Mouse (Mus musculus): Measurements from ENCODE around the gene Pfkfb2. TPM values are rescaled to one million over a fixed set of nuclear protein-coding genes. Genes with fewer than 3 reads are reported as not detected.

The Pfkfb2 gene
- total RNA-seq, 1 experiment, result 10.0 TPM

DNA sequence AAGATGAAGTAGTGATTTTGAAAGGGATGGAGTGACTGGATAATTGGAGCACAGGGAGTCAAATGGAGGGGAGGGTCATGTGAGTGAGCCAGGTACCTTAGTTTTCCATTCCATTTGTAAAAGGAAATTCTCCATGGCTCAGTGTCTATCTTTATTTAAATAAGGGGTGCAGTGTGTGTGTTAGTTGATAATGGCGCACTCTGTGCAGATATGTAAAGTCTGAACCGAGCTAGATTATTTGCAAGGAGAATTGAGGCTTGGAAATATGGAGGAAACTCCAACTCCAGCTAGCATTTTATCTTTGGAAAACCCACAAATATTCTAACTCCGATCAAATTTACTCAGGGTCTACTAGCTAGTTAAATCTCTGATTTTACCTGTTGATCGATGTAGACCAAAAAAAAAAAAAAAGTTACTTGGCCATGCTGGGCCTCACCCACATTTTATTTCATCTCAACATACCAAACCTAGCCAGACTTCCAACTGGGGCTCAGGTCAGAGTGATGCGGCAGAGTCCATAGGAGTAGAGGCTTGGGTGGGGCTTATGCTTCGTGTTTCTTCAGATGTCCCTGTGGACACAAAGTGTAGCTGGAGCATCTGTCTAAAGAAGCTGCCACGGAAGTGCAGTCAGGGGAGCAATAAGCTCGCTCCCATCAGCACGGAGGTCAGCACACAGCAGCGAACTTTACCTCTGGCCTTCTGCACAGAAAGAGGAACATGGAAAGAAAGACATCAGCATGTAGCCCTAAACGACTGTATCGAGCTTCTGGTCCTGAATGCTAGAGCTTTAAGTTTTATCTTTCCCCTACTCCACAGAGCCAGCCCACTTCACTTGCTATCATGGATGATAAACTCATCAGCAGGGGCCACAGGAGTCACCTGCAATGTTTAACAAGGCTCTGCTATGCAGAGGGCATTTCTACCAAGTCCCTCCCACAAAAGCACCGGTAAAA is 3.9 kb upstream of the Pfkfb2 start:
- Histone ChIP-seq H3K4me3 (ENCODE audit: insufficient read depth in 1 of 2, low read depth in 1 of 2, low read length in 2 of 2, poor library complexity in 1 of 2, severe bottlenecking in 1 of 2) (no peak overlapping the region), H3K27ac (ENCODE audit: insufficient read depth, low read depth, low read length, poor library complexity, severe bottlenecking) (no peak overlapping the region), H3K4me1 (ENCODE audit: control insufficient read depth in 2 of 2, insufficient read depth in 2 of 2, low read length in 2 of 2, poor library complexity in 1 of 2) (peaks cover 0 to 2% of the 10 kb centered on the region in 2 experiments; a peak in 1 of 4 replicates), H3K9ac (ENCODE audit: insufficient read depth, low read depth, low read length, poor library complexity, severe bottlenecking) (no peak overlapping the region), H3K36me3 (ENCODE audit: control insufficient read depth, insufficient read depth, low read length, poor library complexity, severe bottlenecking) (no peaks in the 10 kb centered on the region), H3K9me3 (ENCODE audit: control insufficient read depth, insufficient read depth, low read depth, low read length) (no peaks in the 10 kb centered on the region)
- in situ Hi-C loops (cut with MboI; ENCODE audit: low sequenced_read_pairs in 2 of 2, unreplicated experiment in 2 of 2), result no loop called here
- no peak for TF ChIP-seq MAFK (IDR thresholded peaks at IDR 0.05; ENCODE audit: insufficient read depth, low read depth, low read length)
- no peak for TF ChIP-seq HCFC1 (IDR thresholded peaks at IDR 0.05; ENCODE audit: borderline replicate concordance, insufficient read depth, low read length)
- no peak for TF ChIP-seq ZC3H11A (IDR thresholded peaks at IDR 0.05; ENCODE audit: borderline replicate concordance, low read depth, low read length)
- TF ChIP-seq ZNF384 (IDR thresholded peaks at IDR 0.05; ENCODE audit: low read depth, low read length), result no peak
- no peak for TF ChIP-seq CHD2 (IDR thresholded peaks at IDR 0.05; ENCODE audit: low read depth, low read length)
- DNase-seq (ENCODE audit: low read depth, low spot score), result no peak

DNA sequence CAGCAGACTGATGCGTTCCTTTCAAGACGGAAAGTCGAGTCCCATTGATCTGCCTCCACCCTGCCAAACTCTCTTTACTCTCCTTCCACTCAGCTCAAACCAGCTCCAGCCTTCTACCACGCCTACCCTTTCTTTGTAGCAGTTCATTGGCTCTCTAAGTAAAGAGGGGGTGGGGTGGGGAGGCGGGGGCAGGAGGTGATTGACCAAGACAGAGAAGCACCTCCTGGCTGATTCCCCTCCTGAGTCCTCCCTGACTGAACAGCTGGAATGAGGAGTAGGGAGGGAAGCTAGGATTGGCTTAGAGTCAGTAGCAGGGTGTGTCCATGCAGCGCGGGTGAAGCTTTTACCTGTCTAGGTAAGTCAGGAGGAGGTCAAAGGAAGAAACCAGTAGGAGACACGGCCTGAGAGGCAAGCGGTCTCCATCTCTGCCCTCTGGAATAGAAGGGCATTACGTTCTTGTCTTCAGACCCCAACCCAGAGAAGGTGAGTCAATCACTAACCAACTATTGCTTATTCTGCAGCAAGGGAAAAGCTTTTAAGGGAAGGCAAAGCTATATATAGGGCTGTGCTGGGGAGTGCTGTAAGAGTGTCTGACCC is 2.8 kb upstream of the Pfkfb2 start, which contains the start of gene AA986860:
Gene AA986860, plus strand, starts transcription at position 236 of the 597 bp plus-strand sequence.
- Histone ChIP-seq H3K9ac (ENCODE audit: insufficient read depth, low read depth, low read length, poor library complexity, severe bottlenecking) (no peak within 1 kb of the TSS), H3K27ac (ENCODE audit: insufficient read depth, low read depth, low read length, poor library complexity, severe bottlenecking) (no peak within 1 kb of the TSS), H3K4me3 (ENCODE audit: insufficient read depth in 1 of 2, low read depth in 1 of 2, low read length in 2 of 2, poor library complexity in 1 of 2, severe bottlenecking in 1 of 2) (peak within 1 kb of the TSS in 1 of 2 experiments; percentile 8; a peak in 1 of 4 replicates), H3K4me1 (ENCODE audit: control insufficient read depth in 2 of 2, insufficient read depth in 2 of 2, low read length in 2 of 2, poor library complexity in 1 of 2) (no peaks in the 10 kb centered on the region; a peak in 1 of 4 replicates), H3K9me3 (ENCODE audit: control insufficient read depth, insufficient read depth, low read depth, low read length) (no peaks in the 10 kb centered on the region), H3K36me3 (ENCODE audit: control insufficient read depth, insufficient read depth, low read length, poor library complexity, severe bottlenecking) (no peaks in the 10 kb centered on the region)
- DNase-seq (ENCODE audit: low read depth, low spot score), result peak; percentile 87
- TF ChIP-seq MAFK (IDR thresholded peaks at IDR 0.05; ENCODE audit: insufficient read depth, low read depth, low read length) (no peak), ZNF384 (IDR thresholded peaks at IDR 0.05; ENCODE audit: low read depth, low read length) (no peak), CHD2 (IDR thresholded peaks at IDR 0.05; ENCODE audit: low read depth, low read length) (no peak), HCFC1 (IDR thresholded peaks at IDR 0.05; ENCODE audit: borderline replicate concordance, insufficient read depth, low read length) (no peak)
- in situ Hi-C loops (cut with MboI; ENCODE audit: low sequenced_read_pairs in 2 of 2, unreplicated experiment in 2 of 2), result no loop called here

DNA sequence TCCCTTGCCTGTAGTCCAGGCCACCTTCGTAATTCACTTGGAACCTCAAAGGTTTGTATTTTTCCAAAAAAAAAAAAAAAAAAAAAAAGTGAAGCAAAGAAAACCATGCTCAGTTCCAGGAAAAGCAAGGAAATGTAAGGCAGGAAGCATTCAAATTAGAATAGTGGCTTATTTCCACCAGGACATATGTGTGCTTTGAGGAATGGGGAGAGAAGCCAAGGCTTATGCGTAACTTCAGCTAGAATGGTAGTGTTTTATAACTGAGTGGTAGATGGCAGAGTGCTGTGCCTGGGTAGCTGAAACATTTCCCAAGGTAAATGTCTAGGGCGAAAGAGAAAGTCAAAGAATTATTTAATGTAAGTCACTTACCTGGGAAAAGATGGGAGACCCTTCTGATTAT is 345 bp downstream of the Pfkfb2 start:
- in situ Hi-C loops (cut with MboI; ENCODE audit: low sequenced_read_pairs in 2 of 2, unreplicated experiment in 2 of 2), result no loop called here
- Histone ChIP-seq H3K4me3 (ENCODE audit: insufficient read depth in 1 of 2, low read depth in 1 of 2, low read length in 2 of 2, poor library complexity in 1 of 2, severe bottlenecking in 1 of 2) (no peak overlapping the region), H3K9ac (ENCODE audit: insufficient read depth, low read depth, low read length, poor library complexity, severe bottlenecking) (no peak overlapping the region), H3K27ac (ENCODE audit: insufficient read depth, low read depth, low read length, poor library complexity, severe bottlenecking) (no peak overlapping the region), H3K36me3 (ENCODE audit: control insufficient read depth, insufficient read depth, low read length, poor library complexity, severe bottlenecking) (no peaks in the 10 kb centered on the region), H3K9me3 (ENCODE audit: control insufficient read depth, insufficient read depth, low read depth, low read length) (no peaks in the 10 kb centered on the region), H3K4me1 (ENCODE audit: control insufficient read depth in 2 of 2, insufficient read depth in 2 of 2, low read length in 2 of 2, poor library complexity in 1 of 2) (no peaks in the 10 kb centered on the region; a peak in 1 of 4 replicates)
- TF ChIP-seq ZC3H11A (IDR thresholded peaks at IDR 0.05; ENCODE audit: borderline replicate concordance, low read depth, low read length) (no peak), MAFK (IDR thresholded peaks at IDR 0.05; ENCODE audit: insufficient read depth, low read depth, low read length) (no peak)
- DNase-seq (ENCODE audit: low read depth, low spot score), result no peak

DNA sequence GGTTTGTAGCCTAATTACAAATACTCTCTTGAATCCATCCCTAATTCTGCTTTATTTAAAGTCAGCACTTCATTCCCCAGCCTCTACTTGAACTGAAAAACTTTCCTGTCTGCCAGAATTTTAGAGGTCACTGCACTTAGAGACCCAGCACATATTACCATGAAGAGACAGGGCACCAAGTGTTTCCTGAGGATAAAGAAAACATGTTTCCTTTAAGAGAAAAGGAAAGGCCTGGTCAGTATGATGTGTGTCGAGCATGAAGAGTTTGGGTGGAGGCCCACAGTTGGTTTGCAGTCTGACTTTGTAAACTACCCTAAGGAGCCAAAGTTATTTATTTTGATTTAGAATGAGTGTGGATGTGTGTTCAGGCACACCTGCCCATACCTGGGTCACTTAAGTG is 983 bp downstream of the Pfkfb2 start:
- DNase-seq (ENCODE audit: low read depth, low spot score), result no peak
- Histone ChIP-seq H3K4me3 (ENCODE audit: insufficient read depth in 1 of 2, low read depth in 1 of 2, low read length in 2 of 2, poor library complexity in 1 of 2, severe bottlenecking in 1 of 2) (no peak overlapping the region), H3K9ac (ENCODE audit: insufficient read depth, low read depth, low read length, poor library complexity, severe bottlenecking) (no peak overlapping the region), H3K36me3 (ENCODE audit: control insufficient read depth, insufficient read depth, low read length, poor library complexity, severe bottlenecking) (no peaks in the 10 kb centered on the region), H3K27ac (ENCODE audit: insufficient read depth, low read depth, low read length, poor library complexity, severe bottlenecking) (no peak overlapping the region), H3K4me1 (ENCODE audit: control insufficient read depth in 2 of 2, insufficient read depth in 2 of 2, low read length in 2 of 2, poor library complexity in 1 of 2) (no peaks in the 10 kb centered on the region; a peak in 1 of 4 replicates), H3K9me3 (ENCODE audit: control insufficient read depth, insufficient read depth, low read depth, low read length) (no peaks in the 10 kb centered on the region)
- in situ Hi-C loops (cut with MboI; ENCODE audit: low sequenced_read_pairs in 2 of 2, unreplicated experiment in 2 of 2), result no loop called here
- no peak for TF ChIP-seq CHD2 (IDR thresholded peaks at IDR 0.05; ENCODE audit: low read depth, low read length)
- TF ChIP-seq HCFC1 (IDR thresholded peaks at IDR 0.05; ENCODE audit: borderline replicate concordance, insufficient read depth, low read length), result no peak
- TF ChIP-seq ZC3H11A (IDR thresholded peaks at IDR 0.05; ENCODE audit: borderline replicate concordance, low read depth, low read length), result no peak
- no peak for TF ChIP-seq MAFK (IDR thresholded peaks at IDR 0.05; ENCODE audit: insufficient read depth, low read depth, low read length)
- TF ChIP-seq ZNF384 (IDR thresholded peaks at IDR 0.05; ENCODE audit: low read depth, low read length), result no peak

All from ES-E14 (cell line).